Mouse (Mus musculus): Measurements from ENCODE around the gene Ptk6. TPM values are rescaled to one million over a fixed set of nuclear protein-coding genes. Genes with fewer than 3 reads are reported as not detected.

Ptk6 gene
- total RNA-seq (2021): not detected

- DNase-seq (ENCODE audit: extremely low spot score in 1 of 2, low spot score in 2 of 2): no peak
- intact Hi-C loops (cut with DNase I): no loop called here
Observed at GRCm38 (mm10) chr2:181202422-181202821, at the start of gene Ptk6. Ptk6 (minus strand) TSS chr2:181202789.

- intact Hi-C loops (cut with DNase I): no loop called here
- no peak for DNase-seq (ENCODE audit: extremely low spot score in 1 of 2, low spot score in 2 of 2)
Observed at GRCm38 (mm10) chr2:181251841-181252240, 49.3 kb upstream of the Ptk6 start.

- DNase-seq (ENCODE audit: extremely low spot score in 1 of 2, low spot score in 2 of 2): no peak
Observed at GRCm38 (mm10) chr2:181249217-181249616, 46.6 kb upstream of the Ptk6 start.

GRCm38 (mm10) chr2:181245031-181245430, 42.4 kb upstream of the Ptk6 start:
- intact Hi-C loops (cut with DNase I): no loop called here
- no peak for DNase-seq (ENCODE audit: extremely low spot score in 1 of 2, low spot score in 2 of 2)

More at GRCm38 (mm10) chr2:181249217-181249616, 46.6 kb upstream of the Ptk6 start:
- intact Hi-C loops (cut with DNase I): no loop called here

- intact Hi-C loops (cut with DNase I): no loop called here
- peak in 1 of 2 experiments; percentile 44 for DNase-seq (ENCODE audit: extremely low spot score in 1 of 2, low spot score in 2 of 2)
Observed at GRCm38 (mm10) chr2:181243706-181244394, 41.3 kb upstream of the Ptk6 start.

- intact Hi-C loops (cut with DNase I): no loop called here
- no peak for DNase-seq (ENCODE audit: extremely low spot score in 1 of 2, low spot score in 2 of 2)
Observed at GRCm38 (mm10) chr2:181242314-181242665, 39.7 kb upstream of the Ptk6 start.

- DNase-seq (ENCODE audit: extremely low spot score in 1 of 2, low spot score in 2 of 2): peak in 1 of 2 experiments; percentile 31
- intact Hi-C loops (cut with DNase I): no loop called here
Observed at GRCm38 (mm10) chr2:181241602-181242313, 39.2 kb upstream of the Ptk6 start, which contains the start of gene Helz2. Helz2 (minus strand) TSS chr2:181242027.

- intact Hi-C loops (cut with DNase I): no loop called here
Observed at GRCm38 (mm10) chr2:181240806-181241440, 38.3 kb upstream of the Ptk6 start.

GRCm38 (mm10) chr2:181239261-181239660, 36.7 kb upstream of the Ptk6 start:
- DNase-seq (ENCODE audit: extremely low spot score in 1 of 2, low spot score in 2 of 2): peak in 1 of 2 experiments; percentile 19
- intact Hi-C loops (cut with DNase I): no loop called here

More at GRCm38 (mm10) chr2:181240806-181241440, 38.3 kb upstream of the Ptk6 start:
- DNase-seq (ENCODE audit: extremely low spot score in 1 of 2, low spot score in 2 of 2): peak in 1 of 2 experiments; percentile 16

GRCm38 (mm10) chr2:181238861-181239260, 36.3 kb upstream of the Ptk6 start:
- intact Hi-C loops (cut with DNase I): no loop called here
- DNase-seq (ENCODE audit: extremely low spot score in 1 of 2, low spot score in 2 of 2): no peak

GRCm38 (mm10) chr2:181238091-181238610, 35.6 kb upstream of the Ptk6 start:
- DNase-seq (ENCODE audit: extremely low spot score in 1 of 2, low spot score in 2 of 2): peak in 1 of 2 experiments; percentile 22
- intact Hi-C loops (cut with DNase I): no loop called here

- intact Hi-C loops (cut with DNase I): no loop called here
- DNase-seq (ENCODE audit: extremely low spot score in 1 of 2, low spot score in 2 of 2): peak in 1 of 2 experiments; percentile 13
Observed at GRCm38 (mm10) chr2:181237251-181238014, 34.8 kb upstream of the Ptk6 start.

GRCm38 (mm10) chr2:181235681-181236566, 33.3 kb upstream of the Ptk6 start:
- intact Hi-C loops (cut with DNase I): no loop called here
- DNase-seq (ENCODE audit: extremely low spot score in 1 of 2, low spot score in 2 of 2): peak in 1 of 2 experiments; percentile 16

GRCm38 (mm10) chr2:181234680-181235079, 32.1 kb upstream of the Ptk6 start:
- intact Hi-C loops (cut with DNase I): no loop called here
- DNase-seq (ENCODE audit: extremely low spot score in 1 of 2, low spot score in 2 of 2): no peak

GRCm38 (mm10) chr2:181233443-181233842, 30.9 kb upstream of the Ptk6 start:
- no peak for DNase-seq (ENCODE audit: extremely low spot score in 1 of 2, low spot score in 2 of 2)

GRCm38 (mm10) chr2:181231171-181231570, 28.6 kb upstream of the Ptk6 start:
- no peak for DNase-seq (ENCODE audit: extremely low spot score in 1 of 2, low spot score in 2 of 2)
- intact Hi-C loops (cut with DNase I): no loop called here

More at GRCm38 (mm10) chr2:181233443-181233842, 30.9 kb upstream of the Ptk6 start:
- intact Hi-C loops (cut with DNase I): no loop called here

GRCm38 (mm10) chr2:181228335-181228734, 25.7 kb upstream of the Ptk6 start:
- intact Hi-C loops (cut with DNase I): no loop called here
- DNase-seq (ENCODE audit: extremely low spot score in 1 of 2, low spot score in 2 of 2): no peak

GRCm38 (mm10) chr2:181227122-181227521, 24.5 kb upstream of the Ptk6 start:
- DNase-seq (ENCODE audit: extremely low spot score in 1 of 2, low spot score in 2 of 2): no peak
- intact Hi-C loops (cut with DNase I): no loop called here

Measured in left cerebral cortex, postnatal 10 days (tissue).